Mouse (Mus musculus) thymus, postnatal 36 days (tissue): ENCODE data around the gene Rgs3.

Experiments
- DNase-seq, 2 experiments: peaks; one replicate each; pipeline ENCODE4 v3.0.0; 2022; ENCODE audit warnings: mixed read lengths in 2 of 2

The Rgs3 gene

GRCm38 (mm10) chr4:62694703-62695439 lies 135.2 kb downstream of the Rgs3 start:
- DNase-seq = no peak

- no peak for DNase-seq
These were observed 135.9 kb downstream of the Rgs3 start for GRCm38 (mm10) chr4:62695523-62695922.

- DNase-seq = peak in 1 of 2 experiments; percentile 52
These were observed 136.3 kb downstream of the Rgs3 start for GRCm38 (mm10) chr4:62695946-62696345.

GRCm38 (mm10) chr4:62696699-62697404 lies 137.2 kb downstream of the Rgs3 start:
- no peak for DNase-seq

- peak; percentile 73 to 74 for DNase-seq
These were observed 137.8 kb downstream of the Rgs3 start for GRCm38 (mm10) chr4:62697469-62697868.

GRCm38 (mm10) chr4:62698521-62698920 lies 138.9 kb downstream of the Rgs3 start:
- DNase-seq = no peak

GRCm38 (mm10) chr4:62699191-62699812 lies 139.7 kb downstream of the Rgs3 start:
- DNase-seq = peak in 1 of 2 experiments; percentile 33

GRCm38 (mm10) chr4:62700426-62700825 lies 140.8 kb downstream of the Rgs3 start:
- DNase-seq = no peak

GRCm38 (mm10) chr4:62703151-62703550 lies 143.5 kb downstream of the Rgs3 start:
- DNase-seq = no peak

- DNase-seq = no peak
These were observed 144.6 kb downstream of the Rgs3 start for GRCm38 (mm10) chr4:62704204-62704603.

- no peak for DNase-seq
These were observed 145.4 kb downstream of the Rgs3 start for GRCm38 (mm10) chr4:62705013-62705412.

GRCm38 (mm10) chr4:62705749-62706148 lies 146.1 kb downstream of the Rgs3 start:
- DNase-seq = no peak

GRCm38 (mm10) chr4:62708084-62708483 lies 148.4 kb downstream of the Rgs3 start:
- DNase-seq = no peak

GRCm38 (mm10) chr4:62708994-62709393 lies 149.3 kb downstream of the Rgs3 start:
- DNase-seq = no peak

GRCm38 (mm10) chr4:62709448-62709847 lies 149.8 kb downstream of the Rgs3 start:
- DNase-seq = no peak

- no peak for DNase-seq
These were observed 151.5 kb downstream of the Rgs3 start for GRCm38 (mm10) chr4:62711159-62711558.

- DNase-seq = no peak
These were observed 151.9 kb downstream of the Rgs3 start for GRCm38 (mm10) chr4:62711582-62711981.

GRCm38 (mm10) chr4:62720861-62721260 lies 161.2 kb downstream of the Rgs3 start:
- no peak for DNase-seq

GRCm38 (mm10) chr4:62722021-62722426 lies 162.4 kb downstream of the Rgs3 start:
- no peak for DNase-seq

- DNase-seq = no peak
These were observed 164.1 kb downstream of the Rgs3 start for GRCm38 (mm10) chr4:62723795-62724194.

- no peak for DNase-seq
These were observed 166.8 kb downstream of the Rgs3 start for GRCm38 (mm10) chr4:62726282-62726937.

- DNase-seq = no peak
These were observed 168.1 kb downstream of the Rgs3 start for GRCm38 (mm10) chr4:62727541-62728303.
